Mouse (Mus musculus) left cerebral cortex, adult 6 months (tissue): Measurements from ENCODE around the gene Noc2l. TPM values are rescaled to one million over a fixed set of nuclear protein-coding genes. Genes with fewer than 3 reads are reported as not detected.

Experiments
- long read RNA-seq, 2 experiments: library from polyadenylated mRNA; unstranded; transcript quantifications; one replicate each; pipeline ENCODE4 v2.0.0; 2019 to 2020
- polyA plus RNA-seq: library from polyadenylated mRNA; unstranded; fragments of <200 nt; fragmentation: Nextera tagmentation; gene quantifications from 2 replicates; pipeline ENCODE4 v1.2.3, GENCODE M21; 2021

The Noc2l gene
- 11.3 and 34.1 TPM in 2 replicates for polyA plus RNA-seq
- long read RNA-seq, experiment 1, partial matches to known transcripts: 18 of 31 reads
- long read RNA-seq, experiment 1, other reads (novel, unspliced or antisense): 13 of 31 reads
- long read RNA-seq, experiment 2, partial matches to known transcripts: 18 of 20 reads
- long read RNA-seq, experiment 2, other reads (novel, unspliced or antisense): 2 of 20 reads

DNA sequence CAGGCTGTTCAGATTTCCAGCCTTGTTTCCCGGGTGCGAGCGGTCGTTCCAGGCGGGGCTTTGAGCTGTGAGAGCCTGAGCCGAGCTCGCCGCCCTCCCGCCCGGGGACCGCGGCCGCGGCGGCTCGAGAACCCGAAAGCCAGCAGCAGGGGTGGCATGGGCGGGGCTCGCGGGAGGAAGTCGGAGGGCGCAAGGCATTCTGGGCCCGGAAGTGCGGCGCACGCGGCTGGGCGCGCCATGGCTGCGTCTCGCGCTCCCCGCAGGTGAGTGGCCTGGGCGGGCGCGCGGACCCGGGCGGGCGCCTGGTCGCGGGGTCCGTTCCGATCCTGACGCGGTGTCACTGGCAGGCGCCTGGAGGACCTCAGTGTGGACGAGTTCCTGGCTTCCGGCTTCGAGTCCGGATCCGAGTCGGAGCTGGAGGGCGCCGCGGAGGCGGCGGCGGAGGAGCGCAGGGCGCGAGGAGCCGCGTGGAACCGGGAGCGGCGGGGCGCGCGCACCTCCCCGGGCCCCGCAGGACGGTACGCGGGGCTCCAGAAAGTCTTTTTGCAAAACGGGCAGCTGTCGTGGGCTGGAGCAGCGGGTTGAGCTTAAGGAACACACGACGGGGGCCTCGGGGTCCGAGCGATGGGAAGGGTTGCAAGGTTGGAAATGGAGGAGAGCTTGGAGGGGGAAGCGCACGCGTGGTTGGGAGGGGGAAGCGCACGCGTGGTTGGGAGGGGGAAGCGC, at the start of gene Noc2l:
TSS of gene Noc2l (plus strand) at position 203 of the 726 bp plus-strand sequence.

DNA sequence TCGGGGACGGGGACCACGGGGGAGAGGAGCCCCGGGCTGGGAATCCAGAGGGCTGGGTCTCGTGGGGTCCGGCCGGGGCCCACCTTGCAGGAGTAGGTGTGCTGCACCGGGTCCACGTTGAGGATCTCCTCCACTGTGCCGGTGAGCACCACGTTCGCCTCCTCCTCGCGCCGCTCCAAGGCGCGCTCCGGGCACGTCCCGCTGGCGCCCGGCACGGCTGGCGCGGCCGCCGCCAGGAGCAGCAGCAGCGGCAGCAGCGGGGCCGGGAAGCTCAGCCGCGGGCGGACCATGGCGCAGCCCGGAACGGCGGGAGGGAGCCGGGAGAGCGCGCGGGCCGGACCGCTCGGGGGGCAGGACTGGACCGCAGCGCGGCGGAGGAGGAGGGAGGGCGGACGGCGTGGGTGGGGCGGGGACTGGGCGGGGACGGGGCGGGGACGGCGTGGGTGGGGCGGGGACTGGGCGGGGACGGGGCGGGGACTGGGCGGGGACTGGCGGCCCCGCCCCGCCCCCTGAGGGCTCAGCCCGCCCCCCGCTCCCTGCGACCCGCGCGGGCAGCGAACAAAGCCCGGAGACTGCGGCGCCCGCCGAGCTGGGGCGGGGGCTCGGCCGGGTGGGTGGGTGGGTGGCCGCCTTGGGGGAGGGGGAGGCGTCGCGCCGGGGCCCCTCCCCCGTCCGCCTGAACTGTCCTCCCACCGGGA, 38.5 kb upstream of the Noc2l start, which contains the start of gene Agrn:
TSS of gene Agrn (minus strand) at position 358 of the 698 bp plus-strand sequence.

DNA sequence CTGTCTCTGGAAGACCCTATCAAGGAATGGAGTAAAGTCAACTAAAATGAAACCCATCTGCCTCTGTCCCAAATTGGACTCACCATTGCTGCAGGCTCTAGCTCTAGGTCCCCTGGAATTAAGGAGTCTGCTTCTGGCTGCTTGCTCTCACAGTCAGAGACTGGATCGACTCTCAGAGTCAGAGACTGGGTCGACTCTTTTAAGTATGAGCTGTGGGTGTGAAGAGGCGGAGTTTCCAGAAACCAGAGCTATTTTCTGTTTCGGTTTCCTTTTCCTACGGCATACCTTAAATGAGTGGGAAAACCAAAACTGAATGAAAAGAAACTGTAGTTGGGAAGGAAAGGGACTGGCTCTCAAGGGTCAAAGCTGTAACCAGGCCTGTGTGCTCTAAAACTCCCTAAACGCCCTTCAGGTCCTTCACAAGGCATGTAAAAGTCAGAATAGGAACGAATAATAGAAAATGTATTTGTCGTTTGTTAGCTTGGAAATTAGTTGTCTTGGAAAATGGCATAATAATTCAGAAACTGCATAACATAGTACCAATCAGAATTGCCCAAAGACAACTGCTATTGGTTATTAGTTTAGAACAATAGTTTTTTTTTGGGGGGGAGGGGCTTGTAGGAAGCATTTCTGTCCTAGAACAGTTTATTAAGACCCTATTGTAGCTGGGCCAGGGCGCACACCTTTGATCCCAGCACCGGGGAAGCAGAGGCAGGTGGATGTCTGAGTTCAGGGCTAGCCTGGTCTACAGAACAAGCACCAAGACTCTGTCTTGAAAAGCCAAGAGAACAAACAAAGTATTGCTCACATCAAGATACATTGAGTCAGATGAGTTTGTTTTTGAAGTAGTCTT, 35.0 kb upstream of the Noc2l start, which contains the start of gene Isg15:
TSS of gene Isg15 (minus strand) at position 196 of the 853 bp plus-strand sequence.

DNA sequence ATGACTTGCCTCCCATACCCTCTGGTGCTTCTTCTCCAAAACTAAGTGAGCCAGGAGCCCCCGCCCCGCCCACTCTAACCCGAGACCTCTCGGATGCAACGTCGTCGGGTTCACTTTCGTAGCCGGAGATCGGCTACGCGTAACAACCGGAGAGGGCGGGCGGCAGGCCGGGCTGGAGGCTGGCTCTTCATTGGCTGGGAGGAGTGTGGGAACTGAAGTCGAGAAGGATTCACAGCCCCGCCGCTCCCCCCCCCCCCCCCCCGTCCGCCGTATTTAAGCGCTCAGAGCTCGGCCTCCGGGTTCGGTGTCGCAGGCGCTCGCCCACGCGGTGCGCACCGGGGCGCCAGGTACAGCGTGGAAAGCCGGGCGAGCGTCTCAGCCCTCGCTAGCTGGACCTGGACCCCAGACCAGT, 32.8 kb upstream of the Noc2l start, which contains the start of gene AW011738:
TSS of gene AW011738 (plus strand) at position 304 of the 412 bp plus-strand sequence.

DNA sequence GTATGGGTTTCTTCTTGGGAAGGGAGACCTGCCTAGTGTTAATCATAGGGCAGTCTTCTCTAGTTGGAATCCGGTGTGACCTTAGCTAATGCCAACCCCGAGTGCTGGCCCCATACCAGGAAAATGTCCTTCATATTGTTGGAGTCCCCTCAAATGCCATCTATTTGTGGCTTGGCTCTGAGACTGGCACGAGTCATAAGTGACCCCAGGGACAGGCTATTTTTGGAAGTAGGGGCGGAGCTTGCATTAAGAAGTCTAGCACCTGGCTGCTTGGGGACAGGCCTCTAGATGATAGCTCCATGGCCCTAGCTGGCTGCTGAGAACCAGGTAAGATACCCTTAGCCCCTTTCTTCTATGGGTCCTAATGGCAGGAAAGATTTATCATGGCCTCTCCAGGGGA, 20.2 kb upstream of the Noc2l start, which contains the start of gene Perm1:
TSS of gene Perm1 (plus strand) at position 220 of the 400 bp plus-strand sequence.

DNA sequence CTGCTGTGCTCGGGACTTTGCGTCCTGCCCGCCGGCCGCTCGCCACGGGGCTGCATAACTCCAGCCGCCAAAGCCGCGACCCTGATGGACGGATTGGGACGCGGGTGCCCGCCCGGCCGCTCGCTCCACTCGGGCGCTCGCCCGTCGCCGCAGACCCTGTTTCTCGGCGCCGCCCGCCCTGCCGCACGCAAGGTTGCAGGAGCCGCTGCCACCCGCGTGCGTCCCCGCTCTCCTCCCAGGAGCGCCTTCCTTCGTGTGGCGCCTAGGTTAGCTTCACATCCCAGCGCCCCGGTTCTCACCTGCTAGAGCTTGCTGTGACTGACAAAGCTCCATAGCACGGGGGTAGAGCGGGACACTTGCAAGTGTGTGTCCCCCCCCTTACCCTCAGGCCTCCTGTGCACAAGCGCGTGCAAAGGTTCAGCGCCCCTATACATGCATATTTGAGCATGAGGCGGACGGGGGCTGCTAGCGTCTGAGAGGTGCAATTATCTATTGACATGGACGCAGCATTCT, 1.1 kb upstream of the Noc2l start, which contains the start of gene Plekhn1:
TSS of gene Plekhn1 (minus strand) at position 157 of the 513 bp plus-strand sequence.

DNA sequence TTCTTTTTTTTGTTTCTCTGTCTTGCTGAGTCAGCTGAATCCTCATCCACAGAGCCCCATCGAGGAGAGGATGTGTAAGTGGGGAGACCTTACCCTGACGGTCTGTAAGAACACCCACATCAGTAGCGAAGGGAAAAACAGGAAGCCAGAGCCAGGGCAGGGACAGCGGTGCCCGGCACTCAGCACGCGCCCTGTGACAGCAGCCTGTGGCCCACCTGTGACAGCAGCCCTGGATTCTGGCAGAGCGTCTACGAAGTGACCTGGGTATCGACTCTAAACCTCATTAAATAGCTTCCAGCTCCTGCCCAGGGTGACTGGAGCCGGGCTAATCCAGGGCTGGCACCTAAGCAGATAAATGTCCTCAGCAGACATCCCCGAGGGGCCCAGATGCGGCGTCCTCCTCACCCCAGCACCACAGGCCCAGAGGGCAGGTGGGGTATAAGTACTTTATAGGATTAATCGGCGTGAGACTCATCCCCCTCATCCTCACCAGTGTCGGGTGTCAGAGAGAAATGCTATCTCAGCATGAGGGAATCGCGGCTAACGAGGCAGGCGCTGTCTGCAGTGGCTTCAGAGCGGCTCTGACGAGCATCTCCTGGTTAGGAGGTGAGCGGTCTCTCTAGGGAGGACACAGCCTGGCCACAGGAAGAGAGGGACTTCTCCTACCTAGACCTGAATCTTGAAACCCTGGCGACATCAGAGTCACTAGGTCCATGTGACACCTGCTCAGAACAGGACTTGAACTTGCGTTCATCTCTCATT, 19.4 kb downstream of the Noc2l start, which contains the start of gene Samd11:
TSS of gene Samd11 (minus strand) at position 580 of the 762 bp plus-strand sequence.

Other genes with a start within 250 kb of the Noc2l start
- gene B3galt6, start 243.4 kb upstream of the Noc2l start, polyA plus RNA-seq: 21.1 and 25.1 TPM in 2 replicates
- gene Sdf4, start 243.1 kb upstream of the Noc2l start, polyA plus RNA-seq: 147 and 170 TPM in 2 replicates
- gene Tnfrsf4, start 222.2 kb upstream of the Noc2l start, polyA plus RNA-seq: 0.29 and 0.39 TPM in 2 replicates
- gene Tnfrsf18, start 209.8 kb upstream of the Noc2l start, polyA plus RNA-seq: 0.38 and 0.67 TPM in 2 replicates
- gene Ttll10, start 176.6 kb upstream of the Noc2l start, polyA plus RNA-seq: not detected in 2 replicates
- gene 9430015G10Rik, start 126.0 kb upstream of the Noc2l start, polyA plus RNA-seq: 5.7 and 8.9 TPM in 2 replicates
- 0.06 and 0.13 TPM in 2 replicates for gene Rnf223, start 105.5 kb upstream of the Noc2l start, polyA plus RNA-seq
- gene Agrn, start 38.5 kb upstream of the Noc2l start, polyA plus RNA-seq: 12.9 and 13.2 TPM in 2 replicates
- gene Isg15, start 35.2 kb upstream of the Noc2l start, polyA plus RNA-seq: 0.48 and 3.8 TPM in 2 replicates
- gene AW011738, start 32.7 kb upstream of the Noc2l start, polyA plus RNA-seq: 1.5 and 1.6 TPM in 2 replicates
- 0.33 and 0.35 TPM in 2 replicates for gene Perm1, start 20.1 kb upstream of the Noc2l start, polyA plus RNA-seq
- gene Plekhn1, start 1.2 kb upstream of the Noc2l start, polyA plus RNA-seq: 3.7 and 15.2 TPM in 2 replicates
- 0.66 and 0.77 TPM in 2 replicates for gene Samd11, start 19.6 kb downstream of the Noc2l start, polyA plus RNA-seq
- gene Vmn2r-ps159, start 95.1 kb downstream of the Noc2l start, polyA plus RNA-seq: not detected in 2 replicates